Comparison of ENCODE assay signal across 10 mouse cellular contexts in the genomic region with DNA sequence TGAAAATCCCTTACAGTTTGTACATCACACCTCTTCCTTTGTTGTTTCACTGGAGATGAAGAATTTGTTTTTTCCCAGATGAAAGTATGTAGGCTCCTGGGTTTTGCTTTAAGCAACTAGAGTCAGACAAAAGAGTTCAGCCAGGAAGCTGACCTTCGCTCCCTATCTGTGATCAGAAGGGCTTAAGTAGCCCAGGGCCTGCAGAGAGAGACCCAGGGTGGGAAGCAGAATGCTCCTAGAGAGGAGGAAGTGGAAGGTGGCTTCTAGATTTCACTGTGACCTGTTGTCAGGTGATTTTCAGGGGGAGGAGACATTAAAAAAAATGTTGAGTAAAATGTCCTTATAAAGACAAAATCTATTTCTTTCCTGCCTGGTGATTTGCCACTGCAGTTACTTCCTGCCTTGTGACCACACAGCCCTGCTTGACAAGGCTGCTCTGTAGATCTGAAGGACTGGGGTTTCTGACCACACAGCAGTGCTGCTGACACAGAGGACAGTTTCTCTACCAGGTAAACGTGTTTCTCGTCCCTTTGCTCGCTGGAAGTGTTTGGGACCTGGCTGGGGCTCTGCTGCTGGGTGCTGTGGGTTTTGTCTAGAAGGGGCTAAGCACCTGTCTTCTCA. TPM values are rescaled to one million over a fixed set of nuclear protein-coding genes. Genes with fewer than 3 reads are reported as not detected.
DNase-seq lines count a peak whose midpoint lies in the region; ATAC-seq lines count a peak whose summit lies in the region.
"Had no signal": no experiment of that assay in that cellular context is flagged by ENCODE, and none has a peak within 500 bp of the region (broad histone marks: within the 10 kb centered on the region; RNA-seq: fewer than 3 reads in every experiment).

No protein-coding gene starts in this region.

- no peaks in the 10 kb centered on the region for H3K9me3 ChIP-seq in heart, embryonic 16.5 days (replicated peaks; ENCODE audit: control insufficient read depth, low read length)
- H3K9me3 ChIP-seq in hindbrain, embryonic 11.5 days (ENCODE audit: control insufficient read depth, low read length) = no peaks in the 10 kb centered on the region
- H3K9me3 ChIP-seq: embryonic facial prominence, embryonic 12.5 days had no signal

- peak overlapping the region; percentile 62 for H3K27ac ChIP-seq in heart, embryonic 16.5 days (ENCODE audit: low read length)
- no peak overlapping the region for H3K27ac ChIP-seq in hindbrain, embryonic 11.5 days (ENCODE audit: low read depth, low read length)
- H3K27ac ChIP-seq: embryonic facial prominence, embryonic 12.5 days had no signal

- 49% methylated on average over 4 of the region's 4 CpGs for WGBS in heart, embryonic 16.5 days
- 75% methylated on average over 4 of the region's 4 CpGs for WGBS in hindbrain, embryonic 11.5 days

- no peak overlapping the region for H3K4me2 ChIP-seq in heart, embryonic 16.5 days (ENCODE audit: low read depth, low read length)
- H3K4me2 ChIP-seq in hindbrain, embryonic 11.5 days (replicated peaks; ENCODE audit: low read depth, low read length) = no peak overlapping the region
- H3K4me2 ChIP-seq: embryonic facial prominence, embryonic 12.5 days had no signal

- peak; percentile 20 for DNase-seq in kidney, adult 9 months
- DNase-seq in kidney, adult 11 months = no peak
- peak; percentile 40 to 45 for DNase-seq in lung, postnatal 4 days
- DNase-seq in thymus, postnatal 0 days (ENCODE audit: low spot score) = peak; percentile 77
- no peak for DNase-seq in layer of hippocampus, postnatal 25 days (ENCODE audit: extremely low spot score in 1 of 2, low spot score in 1 of 2)
- no peak for DNase-seq in hindbrain, embryonic 11.5 days (ENCODE audit: low spot score)
- DNase-seq in kidney, postnatal 14 days = no peak

- no peaks in the 10 kb centered on the region for H3K36me3 ChIP-seq in heart, embryonic 16.5 days (ENCODE audit: control insufficient read depth, insufficient read depth)
- H3K36me3 ChIP-seq in hindbrain, embryonic 11.5 days (ENCODE audit: control insufficient read depth, insufficient read depth, low read length) = no peaks in the 10 kb centered on the region
- H3K36me3 ChIP-seq: embryonic facial prominence, embryonic 12.5 days had no signal

- no peak overlapping the region for H3K9ac ChIP-seq in heart, embryonic 16.5 days (ENCODE audit: low read length)
- H3K9ac ChIP-seq in hindbrain, embryonic 11.5 days (ENCODE audit: low read depth, low read length) = no peak overlapping the region
- H3K9ac ChIP-seq: embryonic facial prominence, embryonic 12.5 days had no signal

- ATAC-seq in heart, embryonic 16.5 days (replicated peaks; ENCODE audit: extremely low read depth, insufficient read depth, low FRiP score) = peak; percentile 22; the same call in 1 of the 2 replicates
- ATAC-seq in hindbrain, embryonic 11.5 days (ENCODE audit: low FRiP score) = no peak
- ATAC-seq: Patski had no signal

- 0 out of 2 replicates have a peak, but pooled peaks cover 3% of the 10 kb centered on the region for H3K4me1 ChIP-seq in heart, embryonic 16.5 days (ENCODE audit: control insufficient read depth, insufficient read depth, low read length)
- no peaks in the 10 kb centered on the region for H3K4me1 ChIP-seq in hindbrain, embryonic 11.5 days (replicated peaks; ENCODE audit: control insufficient read depth, insufficient read depth, low read length)
- H3K4me1 ChIP-seq: embryonic facial prominence, embryonic 12.5 days had no signal

- H3K27me3 ChIP-seq in heart, embryonic 16.5 days (ENCODE audit: control insufficient read depth, insufficient read depth, low read length) = no peaks in the 10 kb centered on the region
- H3K27me3 ChIP-seq in hindbrain, embryonic 11.5 days (ENCODE audit: control insufficient read depth, insufficient read depth, low read length) = no peaks in the 10 kb centered on the region
- H3K27me3 ChIP-seq: embryonic facial prominence, embryonic 12.5 days had no signal

- H3K4me3 ChIP-seq in heart, embryonic 16.5 days (ENCODE audit: low read length) = no peak overlapping the region; the same call in 1 of the 2 replicates
- no peak overlapping the region for H3K4me3 ChIP-seq in hindbrain, embryonic 11.5 days (ENCODE audit: low read depth, low read length)
- H3K4me3 ChIP-seq: embryonic facial prominence, embryonic 12.5 days had no signal

RNA-seq across cellular contexts. Expression of gene Lcp1, which starts 45.6 kb away (rescaled TPM):
- 32.7 and 47.5 TPM in 2 replicates for polyA plus RNA-seq in heart, embryonic 16.5 days (2015; fragmentation: Nextera tagmentation; extraction: Ambion mirVana)
- 177 and 212 TPM in 2 replicates for polyA plus RNA-seq in thymus, postnatal 0 days (2015; fragmentation: Nextera tagmentation; extraction: Ambion mirVana)
- total RNA-seq in layer of hippocampus, postnatal 25 days (2021) = 1 to 10 TPM; 7.8 to 8.8 TPM
- 25.4 and 26.3 TPM in 2 replicates for polyA plus RNA-seq in hindbrain, embryonic 11.5 days (2014; fragmentation: Nextera tagmentation; extraction: Ambion mirVana)

RNA-seq across cellular contexts. Expression of gene Lrrc63, which starts 45.9 kb away (rescaled TPM):
- polyA plus RNA-seq in heart, embryonic 16.5 days (2015; fragmentation: Nextera tagmentation; extraction: Ambion mirVana) = 0.07 TPM in 2 replicates
- 0.06 and 0.09 TPM in 2 replicates for polyA plus RNA-seq in thymus, postnatal 0 days (2015; fragmentation: Nextera tagmentation; extraction: Ambion mirVana)
- not detected for total RNA-seq in layer of hippocampus, postnatal 25 days (2021)
- polyA plus RNA-seq in hindbrain, embryonic 11.5 days (2014; fragmentation: Nextera tagmentation; extraction: Ambion mirVana) = 0.15 and 0.21 TPM in 2 replicates
- polyA plus RNA-seq: embryonic facial prominence, embryonic 12.5 days; Patski had no signal

Comparison
In these comparisons a context has a peak if more than half of its experiments do, and no peak if none do; other contexts are left out.
1. DNase-seq: peak in kidney, adult 9 months (single experiment), lung, postnatal 4 days (2 of 2) and thymus, postnatal 0 days (single experiment); none in kidney, adult 11 months (single experiment), layer of hippocampus, postnatal 25 days (0 of 2), hindbrain, embryonic 11.5 days (single experiment) and kidney, postnatal 14 days (single experiment).